In genomic region chr8:73016303-73016702, GRCm38 (mm10) we compare ENCODE assay signal across 17 mouse cellular contexts.
"Had no signal": no experiment of that assay in that cellular context is flagged by ENCODE, and none has a peak within 500 bp of the region (broad histone marks: within the 10 kb centered on the region; RNA-seq: fewer than 3 reads in every experiment).

No protein-coding gene starts in this region.

- H3K9ac ChIP-seq: lung, embryonic 15.5 days; midbrain, embryonic 12.5 days; neural tube, embryonic 12.5 days; stomach, embryonic 15.5 days had no signal

- H3K36me3 ChIP-seq: lung, embryonic 15.5 days; midbrain, embryonic 12.5 days; neural tube, embryonic 12.5 days; stomach, embryonic 15.5 days had no signal

- H3K27me3 ChIP-seq: lung, embryonic 15.5 days; megakaryocyte, embryonic 14.5 days; midbrain, embryonic 12.5 days; neural tube, embryonic 12.5 days; stomach, embryonic 15.5 days had no signal

- H3K4me1 ChIP-seq: lung, embryonic 15.5 days; megakaryocyte, embryonic 14.5 days; midbrain, embryonic 12.5 days; neural tube, embryonic 12.5 days; stomach, embryonic 15.5 days had no signal

- H3K4me3 ChIP-seq: lung, embryonic 15.5 days; megakaryocyte, embryonic 14.5 days; midbrain, embryonic 12.5 days; neural tube, embryonic 12.5 days; stomach, embryonic 15.5 days had no signal

- ATAC-seq: lung, postnatal 0 days; midbrain, embryonic 16.5 days had no signal

- H3K4me2 ChIP-seq: lung, embryonic 15.5 days; midbrain, embryonic 12.5 days; neural tube, embryonic 12.5 days; stomach, embryonic 15.5 days had no signal

- H3K9me3 ChIP-seq: lung, embryonic 15.5 days; megakaryocyte, embryonic 14.5 days; midbrain, embryonic 12.5 days; neural tube, embryonic 12.5 days; stomach, embryonic 15.5 days had no signal

- H3K27ac ChIP-seq: lung, embryonic 15.5 days; macrophage; midbrain, embryonic 12.5 days; neural tube, embryonic 12.5 days; stomach, embryonic 15.5 days; stomach, postnatal 0 days had no signal

- DNase-seq: lung, adult 2 months; lung, postnatal 14 days; lung, postnatal 36 days; midbrain, embryonic 14.5 days; right cerebral cortex, postnatal 14 days; thymus, adult 2 months; thymus, postnatal 25 days; thymus, postnatal 4 days had no signal
